Mouse (Mus musculus): Measurements from ENCODE around the gene Ewsr1. TPM values are rescaled to one million over a fixed set of nuclear protein-coding genes. Genes with fewer than 3 reads are reported as not detected.
A peak's percentile ranks its signal among the peaks of the same experiment; 100 is the strongest.
"Not testable (repeated sequence)": the region's sequence is repeated elsewhere in the genome, so short reads cannot be mapped to it uniquely, and the experiment has no call there.

Ewsr1 gene
- polyA plus RNA-seq, 1 experiment, result 513 TPM

DNA sequence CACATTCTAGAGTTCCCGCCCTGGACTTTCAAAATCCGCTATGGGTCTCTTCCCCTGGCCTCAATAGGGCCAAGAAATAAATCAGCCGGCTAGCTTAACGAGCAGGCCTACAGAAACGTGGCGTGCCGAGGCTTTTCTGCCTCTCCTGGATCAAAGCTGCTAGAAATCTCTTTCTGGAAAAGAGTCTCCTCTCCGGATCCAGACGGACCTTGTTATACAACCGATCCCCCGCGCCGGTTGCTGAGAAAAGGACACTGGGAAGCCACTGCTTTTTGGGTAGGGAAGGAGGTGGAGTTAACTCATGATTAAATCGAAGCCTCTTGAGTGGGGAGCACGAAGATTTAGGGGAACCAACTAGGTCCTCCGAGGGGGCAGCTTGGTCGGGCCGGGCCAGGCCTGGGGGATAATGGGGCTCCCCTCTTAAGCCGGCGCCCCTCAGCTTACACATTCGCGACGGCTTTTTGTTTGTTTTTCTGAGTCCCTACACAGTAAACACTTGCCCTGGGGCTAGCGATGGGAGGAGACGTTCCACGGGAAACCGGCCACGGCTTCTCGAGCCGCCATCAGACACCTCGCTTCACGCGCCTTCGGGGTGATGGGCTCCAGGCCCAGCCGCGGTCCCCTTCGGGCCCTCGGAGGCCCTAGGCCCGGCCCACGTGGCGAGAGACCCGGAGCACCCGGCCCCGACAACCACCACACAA is 881 bp downstream of the Ewsr1 start:
- peak; percentile 48 to 75 for DNase-seq (ENCODE audit: extremely low spot score in 1 of 2, low spot score in 1 of 2)

DNA sequence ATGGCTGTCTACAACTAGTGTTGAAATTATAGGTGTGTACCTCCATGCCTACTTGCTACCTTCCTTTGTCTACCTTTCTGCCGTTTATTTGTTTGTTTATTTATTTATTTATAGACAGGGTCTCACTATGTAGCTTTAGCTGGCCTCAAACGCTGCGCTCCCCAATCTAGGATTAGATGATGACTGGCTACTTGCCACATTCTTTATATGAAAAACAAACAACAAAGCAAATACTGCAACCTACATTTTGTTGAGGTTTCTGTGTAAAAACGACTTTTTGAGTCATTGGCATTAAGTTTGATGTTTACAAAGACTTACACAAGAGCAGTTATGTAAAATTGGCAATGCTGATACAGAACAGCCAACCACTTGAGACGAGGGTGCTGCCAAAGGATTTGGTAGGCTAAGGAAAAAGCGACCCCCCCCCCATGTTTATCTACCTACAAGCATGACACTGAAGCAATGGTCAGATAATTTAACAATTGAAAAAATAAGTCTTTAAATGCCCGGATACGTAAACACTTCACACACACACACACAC is 2.5 kb downstream of the Ewsr1 start:
- no peak for DNase-seq (ENCODE audit: extremely low spot score in 1 of 2, low spot score in 1 of 2)

DNA sequence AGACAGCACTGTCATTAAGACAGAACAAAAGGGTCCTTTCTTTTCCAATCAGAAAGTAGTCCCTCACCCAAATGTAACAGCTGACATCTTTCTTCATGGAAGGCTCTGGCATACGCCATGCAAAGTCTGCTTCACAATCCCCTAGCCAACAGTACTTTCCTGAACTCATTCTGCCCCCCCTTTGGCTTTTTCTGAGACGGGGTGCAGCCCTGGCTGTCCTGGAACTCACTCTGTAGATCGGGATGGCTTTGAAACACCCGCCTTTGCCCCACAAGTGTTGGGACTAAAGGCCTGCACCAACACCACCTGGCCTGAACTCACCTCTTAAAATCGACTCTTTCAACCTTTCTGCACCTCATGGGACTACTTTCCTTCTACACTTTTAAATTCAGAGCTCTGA is 3.2 kb downstream of the Ewsr1 start:
- DNase-seq (ENCODE audit: extremely low spot score in 1 of 2, low spot score in 1 of 2), result no peak

DNA sequence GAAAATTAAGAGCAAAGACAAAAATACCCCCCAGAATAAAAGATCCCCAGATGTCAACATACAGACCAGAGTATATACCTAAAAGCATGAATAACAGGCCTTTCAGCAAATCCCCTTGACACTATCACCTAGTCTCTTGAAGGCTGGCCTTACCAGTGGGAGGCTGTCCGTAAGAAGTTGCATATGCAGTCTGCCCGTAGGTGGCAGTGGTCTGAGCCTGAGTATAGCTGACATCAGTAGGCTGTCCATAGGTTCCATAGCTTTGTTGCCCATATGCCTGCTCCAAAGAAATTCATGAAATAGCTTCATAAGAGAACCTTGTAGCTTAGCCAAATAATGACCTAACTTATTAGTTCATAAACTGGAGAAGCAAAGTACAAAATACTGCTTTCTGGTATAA is 7.4 kb downstream of the Ewsr1 start:
- no peak for DNase-seq (ENCODE audit: extremely low spot score in 1 of 2, low spot score in 1 of 2)

DNA sequence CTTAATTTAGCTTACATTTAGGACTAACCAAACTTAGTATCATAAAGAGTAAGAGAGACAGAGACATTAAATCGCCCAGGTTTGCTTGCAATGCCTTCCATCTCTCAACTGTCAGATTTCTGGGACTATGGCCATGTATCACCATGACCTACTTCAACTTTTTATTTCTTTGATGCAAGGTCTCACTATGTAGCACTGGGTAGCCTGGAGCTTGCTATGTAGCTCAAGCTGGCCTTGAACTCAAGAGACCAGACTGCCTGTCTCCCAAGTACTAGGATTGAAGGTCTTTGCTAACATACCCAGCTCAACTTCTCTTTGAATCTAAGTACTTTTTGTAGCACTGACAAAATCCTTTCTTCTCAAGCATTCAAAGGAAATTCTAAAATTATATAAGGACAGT is 9.9 kb downstream of the Ewsr1 start:
- no peak for DNase-seq (ENCODE audit: extremely low spot score in 1 of 2, low spot score in 1 of 2)

DNA sequence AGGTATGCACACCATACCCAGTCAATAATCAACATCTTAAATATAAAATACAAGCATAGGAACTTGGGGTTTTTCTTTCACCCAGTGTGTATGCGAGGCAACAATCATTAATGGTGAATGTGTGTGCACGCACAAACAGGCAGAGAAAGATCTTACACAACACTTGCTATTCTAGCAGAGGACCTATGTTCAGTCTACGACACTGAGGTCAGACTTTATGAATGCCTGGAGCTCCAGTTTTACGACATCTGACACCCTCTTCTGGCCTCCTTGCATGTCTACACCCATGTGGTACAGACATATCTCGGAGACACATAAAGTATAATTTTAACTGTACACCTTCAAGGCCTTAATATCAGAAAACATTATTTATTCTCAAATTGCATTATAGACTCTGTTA is 22.2 kb downstream of the Ewsr1 start:
- not testable (repeated sequence) for DNase-seq (ENCODE audit: extremely low spot score in 1 of 2, low spot score in 1 of 2)

DNA sequence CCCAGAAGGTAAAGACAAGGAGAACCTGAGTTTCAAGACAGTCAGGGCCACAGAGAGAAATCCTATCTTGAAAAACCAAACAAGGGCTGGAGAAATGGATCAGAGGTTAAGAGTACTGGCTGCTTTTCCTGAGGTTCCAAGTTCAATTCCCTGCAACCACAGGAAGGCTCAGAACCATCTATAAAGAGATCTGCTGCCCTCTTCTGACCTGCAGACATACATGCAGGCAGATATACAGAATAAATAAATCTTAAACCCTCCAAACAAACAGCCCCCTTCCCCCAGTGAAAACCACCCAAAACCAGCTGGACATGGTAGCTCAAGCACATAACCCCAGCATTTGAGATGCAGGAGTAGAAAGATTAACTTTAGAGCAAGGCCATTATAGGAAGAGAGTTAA is 23.3 kb downstream of the Ewsr1 start:
- no peak for DNase-seq (ENCODE audit: extremely low spot score in 1 of 2, low spot score in 1 of 2)

DNA sequence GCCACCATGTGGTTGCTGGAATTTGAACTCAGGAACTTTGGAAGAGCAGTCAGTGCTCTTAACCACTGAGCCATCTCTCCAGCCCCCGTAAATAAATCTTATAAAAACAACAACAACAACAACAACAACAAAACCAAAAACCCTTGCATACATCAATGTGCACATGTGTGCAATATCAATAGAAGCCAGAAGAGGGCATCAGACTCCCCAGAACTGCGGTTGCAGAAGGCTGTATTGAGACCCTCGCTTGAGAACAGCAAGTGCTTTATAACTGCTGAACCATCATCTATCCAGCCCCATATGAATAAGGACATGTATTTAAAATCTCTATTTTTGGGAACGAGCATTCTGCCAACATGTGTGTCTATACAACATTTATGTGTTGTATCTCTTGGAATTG is 24.2 kb downstream of the Ewsr1 start:
- DNase-seq (ENCODE audit: extremely low spot score in 1 of 2, low spot score in 1 of 2), result peak in 1 of 2 experiments; percentile 48

DNA sequence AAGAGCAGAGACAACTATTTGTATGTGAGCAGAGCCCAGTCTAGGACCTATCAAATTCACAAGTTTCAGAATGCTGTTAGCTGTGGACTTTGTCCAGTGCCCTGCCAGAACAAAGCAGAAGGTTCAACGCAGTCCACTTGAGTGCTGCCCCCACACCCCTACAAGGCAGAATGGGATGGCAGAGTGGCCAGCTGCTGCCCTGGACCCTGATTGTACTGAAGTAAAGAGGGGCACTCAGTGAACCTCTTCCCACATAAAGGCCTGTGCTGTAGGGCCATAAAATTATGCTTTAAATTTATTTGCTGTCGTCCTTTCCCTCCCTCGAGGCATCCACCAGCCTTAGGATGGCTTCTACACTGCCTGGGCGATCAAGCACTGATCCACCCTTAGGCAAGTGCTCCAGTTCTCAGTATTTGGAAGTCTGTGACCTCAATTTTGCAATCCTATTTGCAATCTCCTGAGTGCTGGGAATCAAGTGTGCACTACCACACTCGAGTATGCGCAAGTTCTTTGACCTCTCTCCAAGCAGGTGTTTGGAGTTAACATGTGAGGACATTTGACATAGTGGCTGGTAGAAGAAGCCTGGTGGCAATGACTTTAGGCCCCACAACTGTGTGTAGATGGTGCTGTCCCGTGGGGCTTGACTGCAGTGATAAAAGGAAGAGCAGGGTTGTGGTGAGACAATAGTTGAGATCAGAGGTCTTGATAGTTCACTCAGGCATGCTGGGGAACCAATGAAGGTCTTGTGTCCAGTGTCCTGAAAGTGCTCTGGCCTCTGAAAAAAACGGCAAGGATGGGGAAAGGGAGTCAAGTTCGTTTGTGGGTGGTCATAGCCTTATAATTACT is 30.7 kb downstream of the Ewsr1 start:
- no peak for DNase-seq (ENCODE audit: extremely low spot score in 1 of 2, low spot score in 1 of 2)

DNA sequence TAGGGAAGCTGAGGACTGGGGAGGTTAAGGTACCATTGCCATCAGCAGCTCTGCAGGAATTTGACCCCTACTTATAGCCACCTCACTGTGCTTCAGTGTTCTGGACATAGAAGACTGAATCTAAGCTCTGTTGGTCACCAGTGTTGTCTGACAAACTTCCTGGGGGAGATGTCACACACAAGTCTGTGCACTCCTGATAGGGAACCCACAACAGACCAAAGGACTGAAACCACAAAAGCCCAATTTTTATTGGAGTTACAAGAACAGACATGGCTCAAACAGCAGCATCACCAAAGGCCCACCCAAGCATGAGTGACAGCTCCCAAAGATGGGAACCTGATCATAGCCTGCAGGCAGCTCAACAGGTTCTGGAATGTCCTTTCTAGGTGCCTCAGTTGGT is 32.0 kb downstream of the Ewsr1 start:
- DNase-seq (ENCODE audit: extremely low spot score in 1 of 2, low spot score in 1 of 2), result no peak

DNA sequence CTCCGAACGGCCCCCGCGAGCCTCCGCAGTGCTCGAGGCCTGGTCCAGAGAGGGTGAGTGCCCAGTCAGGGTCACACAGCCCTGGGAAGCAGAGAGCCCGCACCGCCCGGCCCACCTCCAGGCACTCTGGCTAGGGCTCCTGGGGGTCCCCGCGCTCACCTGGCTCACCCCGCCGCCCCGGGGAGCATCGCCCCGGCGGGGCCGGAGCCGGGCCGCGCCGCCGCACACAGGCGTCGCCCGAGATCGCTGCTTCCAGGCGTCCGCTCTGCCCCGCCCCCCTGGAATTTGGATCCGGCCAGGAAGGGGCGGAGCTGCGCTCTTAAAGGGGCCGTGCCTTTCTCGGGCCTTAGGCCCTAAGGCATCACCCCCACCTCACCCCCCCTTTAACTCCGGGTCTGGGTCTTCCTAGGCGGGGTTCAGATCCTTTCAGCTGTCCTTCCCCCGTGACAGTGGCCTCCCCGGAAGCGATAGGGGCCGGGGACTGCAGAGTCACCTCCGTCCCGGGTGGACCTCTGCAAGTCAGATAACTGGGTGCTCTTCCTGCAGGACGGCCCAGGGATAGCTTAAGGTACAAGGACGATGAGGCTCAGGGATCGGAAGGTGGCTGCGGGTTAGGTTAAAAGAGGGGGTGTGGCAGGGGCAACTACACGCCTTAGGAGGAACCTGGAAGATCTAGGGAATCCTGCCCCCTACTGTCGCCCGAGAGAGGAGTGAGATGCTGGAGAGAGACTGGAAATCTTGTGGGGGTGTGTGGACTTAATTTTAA is 33.8 kb downstream of the Ewsr1 start, which contains the start of gene Gas2l1:
TSS of gene Gas2l1 (minus strand) at position 272 of the 766 bp plus-strand sequence.
- peak in 1 of 2 experiments; percentile 91 for DNase-seq (ENCODE audit: extremely low spot score in 1 of 2, low spot score in 1 of 2)

DNA sequence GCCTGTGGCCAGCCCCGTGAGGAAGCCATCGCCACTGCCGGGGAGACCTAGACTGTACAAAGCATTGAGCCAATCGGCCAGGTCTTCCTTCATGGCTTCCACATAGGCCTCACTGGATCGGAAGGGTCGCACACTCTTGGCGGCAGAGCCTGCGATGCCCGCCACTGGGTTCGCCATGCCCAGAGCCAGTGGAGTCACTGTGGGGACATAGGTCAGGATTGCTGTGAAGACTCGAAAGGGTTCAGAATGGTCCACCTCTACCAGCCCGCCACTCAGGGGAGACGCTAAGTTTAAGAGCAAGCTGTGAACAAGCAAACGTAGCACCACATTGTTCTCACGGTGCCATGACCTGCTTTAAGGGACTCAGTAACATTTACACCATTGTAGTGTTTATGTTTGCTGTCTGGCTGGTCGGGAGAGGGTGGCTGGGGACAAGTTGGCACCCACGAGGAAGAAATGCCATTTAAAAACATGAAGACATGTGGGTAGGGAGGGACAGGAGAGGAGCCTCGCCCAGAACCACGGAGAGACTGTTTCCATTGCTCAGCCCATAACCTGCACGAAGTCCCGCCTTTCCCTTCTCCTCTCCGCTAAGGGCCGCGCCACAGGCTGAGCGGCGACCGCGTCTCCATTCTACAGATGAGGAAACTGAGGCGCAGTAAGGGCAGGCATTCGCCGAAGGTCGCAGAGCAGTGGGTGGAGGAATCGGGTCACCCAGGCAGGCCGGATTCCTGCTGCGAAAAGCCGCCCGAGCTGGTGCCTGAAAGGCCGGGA is 34.6 kb downstream of the Ewsr1 start:
- DNase-seq (ENCODE audit: extremely low spot score in 1 of 2, low spot score in 1 of 2), result peak in 1 of 2 experiments; percentile 42

DNA sequence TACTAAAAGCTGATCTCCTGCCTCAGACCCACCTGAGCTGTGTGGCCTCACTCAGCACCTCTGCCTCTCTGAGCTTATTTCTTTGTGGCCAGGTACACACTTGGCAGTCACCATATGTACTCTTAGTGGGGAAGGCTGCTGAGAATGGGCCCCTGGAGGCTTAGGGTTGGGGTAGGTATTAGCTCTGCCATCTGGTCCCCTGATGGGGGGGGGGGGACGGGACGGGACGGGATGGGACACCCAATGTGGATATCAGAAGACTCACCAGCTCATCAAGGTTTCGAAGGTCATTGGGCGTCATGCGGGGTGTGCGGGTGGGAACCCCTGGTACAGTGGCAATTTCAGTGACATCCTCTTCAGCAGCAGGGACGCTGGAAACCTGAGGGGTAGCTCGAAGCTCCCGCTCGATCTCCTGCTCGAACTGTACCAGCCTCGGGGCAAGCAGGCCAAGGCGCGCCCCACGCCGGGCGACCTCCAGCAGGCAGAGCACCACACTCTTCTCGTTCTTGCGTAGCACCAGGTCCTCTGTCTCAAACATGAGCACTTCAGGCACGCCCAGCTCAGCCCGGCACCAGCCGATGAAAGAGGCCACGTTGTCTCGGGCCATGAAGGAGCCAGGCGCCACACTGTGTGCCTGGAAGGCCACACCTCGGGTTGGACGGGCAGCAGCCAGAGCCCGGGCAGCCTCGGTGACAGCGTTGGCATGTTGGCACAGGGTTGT is 35.3 kb downstream of the Ewsr1 start:
- DNase-seq (ENCODE audit: extremely low spot score in 1 of 2, low spot score in 1 of 2), result no peak

DNA sequence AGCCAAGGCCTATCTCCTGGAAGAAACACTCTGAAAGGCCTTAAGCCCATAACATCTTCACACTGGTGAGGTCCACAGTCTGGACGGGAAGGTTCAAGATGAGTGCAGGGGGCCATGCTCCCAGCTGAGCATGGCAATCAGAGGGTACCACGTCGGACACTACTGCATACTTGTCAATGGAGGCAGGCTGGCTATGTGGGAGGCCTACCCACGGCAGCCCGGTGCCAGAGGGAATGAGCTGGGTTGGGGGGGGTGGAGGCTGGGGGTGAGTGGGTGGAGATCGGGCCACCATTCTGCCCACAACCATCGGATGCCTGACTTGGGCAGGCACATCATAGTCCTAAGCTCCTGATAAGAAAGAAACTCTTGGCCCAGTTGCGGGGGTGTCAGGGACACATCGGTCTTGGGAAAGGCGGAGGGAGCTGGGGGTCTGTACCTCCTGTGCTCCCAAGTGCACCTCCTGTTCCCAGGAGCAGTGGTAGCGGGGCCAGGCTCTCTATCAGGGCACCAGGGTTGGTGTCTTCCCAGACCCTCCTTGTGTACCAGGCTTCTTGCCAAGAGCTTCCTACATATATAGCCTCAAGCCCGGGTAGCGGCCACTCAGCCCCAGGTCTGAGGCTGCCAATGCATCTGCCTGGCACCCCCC is 36.1 kb downstream of the Ewsr1 start:
- DNase-seq (ENCODE audit: extremely low spot score in 1 of 2, low spot score in 1 of 2), result no peak

DNA sequence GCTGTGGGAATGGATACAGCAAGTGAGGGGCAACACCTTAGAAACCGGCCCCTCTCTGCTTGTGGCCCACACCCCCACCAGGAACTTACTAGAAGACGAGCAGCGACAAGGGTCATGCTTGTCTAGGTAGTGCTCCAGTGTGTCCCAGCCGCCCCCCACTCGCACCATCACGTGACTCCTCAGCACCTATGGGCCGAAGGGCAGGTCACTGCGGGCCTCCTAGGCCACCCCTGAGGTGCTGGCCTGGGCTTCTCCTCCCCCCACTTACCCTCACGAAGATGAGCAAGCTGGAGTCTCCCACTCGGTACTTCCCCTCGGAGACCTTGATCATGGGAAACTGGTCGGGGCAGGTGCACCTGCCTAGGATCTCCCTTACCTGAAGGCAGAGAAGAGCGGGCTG is 36.7 kb downstream of the Ewsr1 start:
- DNase-seq (ENCODE audit: extremely low spot score in 1 of 2, low spot score in 1 of 2), result no peak

DNA sequence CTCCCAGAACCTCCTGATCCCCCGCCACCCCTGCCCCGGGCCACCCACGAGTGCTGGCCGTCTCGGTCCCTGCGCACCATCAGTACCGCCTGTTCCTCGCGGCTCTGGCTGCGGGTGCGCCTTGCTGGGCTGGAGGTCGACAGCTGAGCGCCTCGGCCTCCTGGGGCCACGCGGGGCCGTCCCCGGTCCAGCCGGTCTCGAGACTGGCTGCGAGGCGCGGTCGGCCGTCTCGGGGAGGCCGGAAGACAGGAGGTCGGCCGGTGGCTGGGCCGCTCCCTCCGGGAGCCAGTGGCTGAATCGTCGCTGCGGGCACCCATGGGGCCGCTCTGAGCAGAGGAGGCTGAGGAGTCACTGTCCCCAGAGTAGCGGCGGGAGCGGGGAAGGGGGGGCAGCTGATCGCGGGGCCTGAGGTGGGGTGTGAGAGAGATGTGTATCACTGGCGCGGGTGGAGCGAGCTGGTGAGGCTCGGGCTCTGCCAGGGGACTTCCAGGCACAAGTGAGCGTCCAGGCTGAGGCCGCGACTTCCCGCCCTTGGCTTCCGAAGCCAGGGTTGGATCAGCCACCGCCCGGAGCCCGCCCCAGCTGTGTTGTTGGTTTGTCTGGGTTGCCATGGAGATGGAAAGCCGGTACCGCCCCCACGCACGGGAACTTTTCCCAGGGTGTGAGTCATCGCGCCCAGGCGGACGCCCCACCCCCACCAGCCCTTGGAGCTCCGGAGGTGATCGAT is 37.5 kb downstream of the Ewsr1 start:
- peak; percentile 90 to 99 for DNase-seq (ENCODE audit: extremely low spot score in 1 of 2, low spot score in 1 of 2)

DNA sequence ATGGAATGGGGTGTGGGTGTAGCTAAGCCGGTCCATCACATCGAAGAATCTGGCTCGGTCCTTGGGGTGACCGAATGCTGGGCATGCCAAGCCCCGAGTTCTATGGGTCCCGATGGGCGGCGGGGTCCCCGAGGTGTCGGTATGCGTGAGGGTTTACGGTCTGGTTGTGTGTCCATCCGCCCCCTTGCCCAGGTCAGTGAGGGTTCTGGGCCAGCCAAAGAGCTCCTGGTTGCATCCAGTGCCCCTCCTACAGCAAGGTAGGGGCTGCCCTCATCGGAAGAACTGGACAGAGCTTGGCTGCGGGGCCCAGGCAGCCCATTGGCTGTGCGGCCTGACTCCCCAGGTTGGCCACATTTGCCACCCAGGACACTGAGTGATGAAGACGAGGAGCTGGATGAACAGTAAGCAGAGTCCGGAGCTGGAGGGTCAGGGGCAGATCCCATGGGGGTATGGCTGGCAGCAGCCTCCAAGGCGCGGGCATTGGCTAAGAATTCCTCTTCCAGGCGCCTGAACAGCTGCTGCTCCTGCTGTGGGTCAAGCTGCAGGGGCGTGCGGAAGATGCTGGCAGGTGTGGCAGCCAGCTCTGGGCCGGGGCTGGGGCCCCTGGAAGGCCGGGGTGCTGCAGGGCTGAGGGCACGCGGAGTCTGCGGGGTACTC is 38.2 kb downstream of the Ewsr1 start:
- no peak for DNase-seq (ENCODE audit: extremely low spot score in 1 of 2, low spot score in 1 of 2)

DNA sequence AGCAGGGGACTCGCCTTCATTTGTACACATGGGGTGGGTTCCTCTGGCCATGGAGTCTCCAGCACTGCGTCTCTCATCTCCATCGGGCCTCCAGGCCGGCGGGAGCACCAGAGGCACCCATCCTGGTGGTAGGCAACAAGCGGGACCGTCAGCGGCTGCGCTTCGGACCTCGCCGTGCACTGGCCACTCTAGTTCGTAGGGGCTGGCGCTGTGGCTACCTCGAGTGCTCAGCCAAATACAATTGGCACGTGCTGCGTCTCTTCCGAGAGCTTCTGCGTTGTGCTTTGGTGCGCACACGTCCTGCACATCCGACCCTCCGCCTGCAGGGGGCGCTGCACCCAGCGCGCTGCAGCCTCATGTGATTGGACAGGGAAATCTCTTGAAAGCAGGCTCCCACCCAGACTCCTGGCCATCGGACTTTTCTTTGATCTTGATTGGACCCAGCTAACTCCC is 39.3 kb downstream of the Ewsr1 start:
- DNase-seq (ENCODE audit: extremely low spot score in 1 of 2, low spot score in 1 of 2), result no peak
